Mouse (Mus musculus) lung, adult 2 months (tissue): ENCODE results near the gene Inhbc.
"Not testable (repeated sequence)": the region's sequence is repeated elsewhere in the genome, so short reads cannot be mapped to it uniquely, and the experiment has no call there.

Experiments used
- CTCF ChIP-seq: fragments of 200-500 bp; IDR thresholded peaks from 2 replicates; pipeline ENCODE4 v1.5.1; 2011; ENCODE audit warnings: mild to moderate bottlenecking, low read length, control low read depth; ENCODE audit not compliant: insufficient read depth
- POLR2A ChIP-seq: fragments of 200-500 bp; IDR thresholded peaks from 2 replicates; pipeline ENCODE4 v1.6.1; 2011; ENCODE audit warnings: low read depth, mild to moderate bottlenecking, control low read depth, low read length, borderline replicate concordance; ENCODE audit errors: extremely low read depth

DNA sequence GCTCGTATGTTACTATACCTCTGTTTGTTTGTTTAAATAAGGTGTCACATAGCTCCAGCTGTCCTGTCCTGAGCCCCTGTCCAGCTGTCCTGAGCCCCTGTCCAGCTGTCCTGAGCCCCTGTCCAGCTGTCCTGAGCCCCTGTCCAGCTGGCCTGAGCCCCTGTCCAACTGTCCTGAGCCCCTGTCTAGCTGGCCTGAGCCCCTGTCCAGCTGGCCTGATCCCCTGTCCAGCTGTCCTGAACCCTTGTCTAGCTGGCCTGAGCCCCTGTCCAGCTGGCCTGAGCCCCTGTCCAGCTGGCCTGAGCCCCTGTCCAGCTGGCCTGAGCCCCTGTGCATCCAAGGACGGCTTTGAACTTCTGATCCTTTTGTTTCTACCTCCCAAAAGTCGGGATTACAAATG, 61.1 kb downstream of the Inhbc start:
- not testable (repeated sequence) for TF ChIP-seq CTCF, POLR2A
